Mouse (Mus musculus): ENCODE data around the gene Ppm1h.
A peak's percentile ranks its signal among the peaks of the same experiment; 100 is the strongest.
"Not testable (repeated sequence)": the region's sequence is repeated elsewhere in the genome, so short reads cannot be mapped to it uniquely, and the experiment has no call there.

The Ppm1h gene

GRCm38 (mm10) chr10:122964241-122964636, 285.7 kb downstream of the Ppm1h start:
- peak; percentile 8; the same call in 1 of the 2 replicates for ATAC-seq (ENCODE audit: low TSS enrichment)

GRCm38 (mm10) chr10:122965650-122966049, 287.1 kb downstream of the Ppm1h start:
- not testable (repeated sequence) for ATAC-seq (ENCODE audit: low TSS enrichment)

- no peak for ATAC-seq (ENCODE audit: low TSS enrichment)
These were observed 287.9 kb downstream of the Ppm1h start for GRCm38 (mm10) chr10:122966421-122966820.

GRCm38 (mm10) chr10:122970188-122970587, 291.6 kb downstream of the Ppm1h start:
- ATAC-seq (ENCODE audit: low TSS enrichment) = no peak

GRCm38 (mm10) chr10:122973241-122973640, 294.7 kb downstream of the Ppm1h start:
- ATAC-seq (ENCODE audit: low TSS enrichment) = no peak

GRCm38 (mm10) chr10:122976038-122976437, 297.5 kb downstream of the Ppm1h start:
- no peak for ATAC-seq (ENCODE audit: low TSS enrichment)

GRCm38 (mm10) chr10:122979356-122979755, 300.8 kb downstream of the Ppm1h start:
- no peak for ATAC-seq (ENCODE audit: low TSS enrichment)

GRCm38 (mm10) chr10:122980123-122980522, 301.6 kb downstream of the Ppm1h start:
- ATAC-seq (ENCODE audit: low TSS enrichment) = no peak

GRCm38 (mm10) chr10:122982909-122983578, 304.5 kb downstream of the Ppm1h start:
- peak; percentile 33; the same call in 1 of the 2 replicates for ATAC-seq (ENCODE audit: low TSS enrichment)

GRCm38 (mm10) chr10:122983579-122984530, 305.3 kb downstream of the Ppm1h start:
- no peak for ATAC-seq (ENCODE audit: low TSS enrichment)

GRCm38 (mm10) chr10:122984531-122985251, 306.1 kb downstream of the Ppm1h start:
- ATAC-seq (ENCODE audit: low TSS enrichment) = no peak

- ATAC-seq (ENCODE audit: low TSS enrichment) = 0 out of 2 replicates have a peak, but pooled peaks have one; percentile 0
These were observed 306.6 kb downstream of the Ppm1h start for GRCm38 (mm10) chr10:122985252-122985514.

GRCm38 (mm10) chr10:122985515-122986319, 307.2 kb downstream of the Ppm1h start:
- ATAC-seq (ENCODE audit: low TSS enrichment) = peak; percentile 36

GRCm38 (mm10) chr10:122986320-122987225, 308.0 kb downstream of the Ppm1h start:
- ATAC-seq (ENCODE audit: low TSS enrichment) = peak; percentile 32

- ATAC-seq (ENCODE audit: low TSS enrichment) = peak; percentile 24; the same call in 1 of the 2 replicates
These were observed 309.1 kb downstream of the Ppm1h start for GRCm38 (mm10) chr10:122987671-122988128.

GRCm38 (mm10) chr10:122988372-122988771, 309.8 kb downstream of the Ppm1h start:
- no peak for ATAC-seq (ENCODE audit: low TSS enrichment)

GRCm38 (mm10) chr10:122989916-122990315, 311.4 kb downstream of the Ppm1h start:
- ATAC-seq (ENCODE audit: low TSS enrichment) = peak; percentile 48

GRCm38 (mm10) chr10:122990606-122991005, 312.0 kb downstream of the Ppm1h start:
- ATAC-seq (ENCODE audit: low TSS enrichment) = no peak

- peak; percentile 35 for ATAC-seq (ENCODE audit: low TSS enrichment)
These were observed 312.5 kb downstream of the Ppm1h start for GRCm38 (mm10) chr10:122991053-122991452.

- no peak for ATAC-seq (ENCODE audit: low TSS enrichment)
These were observed 313.1 kb downstream of the Ppm1h start for GRCm38 (mm10) chr10:122991648-122992047.

Data from frontal cortex, adult (tissue).